Mouse (Mus musculus) C2C12 (cell line): ENCODE data around the gene Cks1b.

Source experiments
- CEBPB ChIP-seq: IDR thresholded peaks from one replicate; pipeline ENCODE4 v1.6.1; 2011; ENCODE audit warnings: low read depth, mild to moderate bottlenecking, control low read depth, moderate library complexity
- MYOG ChIP-seq: IDR thresholded peaks from one replicate; pipeline ENCODE4 v1.6.1; 2011; ENCODE audit not compliant: control insufficient read depth, insufficient read length; ENCODE audit errors: extremely low read depth
- USF1 ChIP-seq: IDR thresholded peaks from one replicate; pipeline ENCODE4 v1.6.1; 2011; ENCODE audit warnings: low read depth, mild to moderate bottlenecking, control low read depth, moderate library complexity

- TF ChIP-seq USF1 (no peak), CEBPB (no peak), MYOG (no peak)
Measured at GRCm38 (mm10) chr3:89395806-89396653, 22.2 kb downstream of the Cks1b start.
